Mouse (Mus musculus) layer of hippocampus, adult 8-10 months (tissue): ENCODE measurements around the gene Rtp4. TPM values are rescaled to one million over a fixed set of nuclear protein-coding genes. Genes with fewer than 3 reads are reported as not detected.

ENCODE experiments used
- DNase-seq, 2 experiments: peaks; one replicate each; pipeline ENCODE4 v3.0.0; 2022; ENCODE audit warnings: low spot score in 2 of 2
- total RNA-seq, 4 experiments: library from RNA; stranded (reverse); gene quantifications; 2 replicates each; pipeline ENCODE4 v1.2.4; 2022

Rtp4 gene
- total RNA-seq, 4 experiments from 2014 or later = 1.3 to 5.8 (median 3.7) TPM

DNA sequence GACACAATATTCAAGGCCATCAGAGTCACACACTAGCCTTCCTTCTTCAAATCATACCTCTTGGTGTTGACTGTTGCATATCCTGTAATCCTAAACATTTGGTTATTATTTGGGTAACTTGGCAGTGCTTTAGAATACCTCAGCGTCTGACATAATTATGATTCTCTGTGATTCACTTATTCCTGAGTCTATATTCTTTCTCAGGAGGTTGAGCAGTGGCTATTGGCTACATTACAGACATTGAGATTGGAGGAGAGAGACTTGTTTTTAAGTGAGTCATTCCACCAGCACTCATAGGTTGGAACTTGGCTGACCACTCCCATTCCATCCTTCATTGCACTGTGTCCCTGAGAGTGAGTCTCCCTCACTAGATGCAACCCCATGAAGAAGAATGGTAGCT, 6.7 kb upstream of the Rtp4 start:
- DNase-seq = no peak

DNA sequence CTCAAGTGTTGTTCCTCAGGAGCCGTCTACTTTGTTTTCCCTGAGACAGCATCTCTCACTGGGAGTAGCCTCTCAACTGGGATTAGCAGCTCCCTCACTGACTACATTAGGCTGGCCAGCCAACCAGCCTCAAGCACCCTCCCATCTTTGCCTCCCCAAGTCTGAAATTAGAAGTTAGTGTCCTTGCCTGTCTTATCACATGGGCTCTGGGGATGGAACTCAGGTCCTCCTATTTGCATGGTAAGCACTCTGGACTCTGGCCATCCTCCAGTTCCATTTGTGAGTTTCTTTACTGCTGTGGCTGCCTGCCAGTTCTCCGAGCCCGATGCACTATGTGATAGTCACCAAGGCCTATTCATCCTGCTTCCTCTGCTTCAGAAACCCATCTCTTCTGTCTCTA, 4.3 kb upstream of the Rtp4 start:
- no peak for DNase-seq

GRCm38 (mm10) chr16:23516606-23517005, 3.5 kb upstream of the Rtp4 start:
- no peak for DNase-seq

GRCm38 (mm10) chr16:23517230-23517629, 2.9 kb upstream of the Rtp4 start:
- DNase-seq = no peak

DNA sequence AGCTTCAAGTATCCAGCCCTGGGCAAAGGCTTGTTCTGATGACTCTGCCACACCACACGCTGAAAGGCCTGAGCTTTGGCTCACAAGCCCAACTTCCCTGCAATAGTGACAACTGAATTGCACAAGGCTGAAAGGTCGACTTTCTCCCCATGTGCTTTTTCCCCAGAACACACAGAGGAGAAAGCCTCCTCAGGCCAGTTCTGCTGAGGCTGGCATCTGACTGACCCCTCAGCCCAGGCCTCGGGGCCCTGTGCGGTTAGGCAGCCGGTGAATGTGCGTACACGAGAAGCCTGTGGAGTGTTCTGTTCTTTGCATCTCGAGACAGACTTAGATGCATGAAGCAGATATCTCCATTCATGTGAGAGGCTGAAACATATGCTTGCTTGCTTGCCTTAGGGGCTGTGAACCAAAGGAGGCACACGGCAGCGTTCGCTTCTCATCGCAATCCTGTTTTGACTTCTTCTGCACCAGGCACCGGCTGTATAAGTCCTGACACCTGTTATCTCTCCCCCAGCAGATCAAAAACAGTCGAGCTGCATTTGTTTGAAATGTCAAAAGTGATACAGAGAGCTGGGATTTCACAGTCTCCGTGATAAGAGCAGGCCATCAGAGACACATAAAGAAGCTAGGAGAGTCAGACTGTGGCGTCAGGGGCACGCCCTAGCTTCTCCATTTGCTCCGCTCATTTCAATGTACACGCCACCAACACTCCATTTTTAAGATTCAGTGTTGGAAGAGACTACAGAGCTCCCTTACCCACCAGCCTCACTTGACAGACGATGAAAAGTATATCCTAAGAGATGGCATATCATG, 2.1 kb upstream of the Rtp4 start:
- DNase-seq = peak; percentile 18 to 26

GRCm38 (mm10) chr16:23518567-23519369, 1.3 kb upstream of the Rtp4 start:
- DNase-seq = peak in 1 of 2 experiments; percentile 43

- DNase-seq = no peak
These were observed 320 bp upstream of the Rtp4 start for GRCm38 (mm10) chr16:23519771-23520170.

GRCm38 (mm10) chr16:23521092-23521491, 1.0 kb downstream of the Rtp4 start:
- no peak for DNase-seq

GRCm38 (mm10) chr16:23522081-23522480, 2.0 kb downstream of the Rtp4 start:
- no peak for DNase-seq

GRCm38 (mm10) chr16:23529186-23529585, 9.1 kb downstream of the Rtp4 start:
- DNase-seq = no peak

DNA sequence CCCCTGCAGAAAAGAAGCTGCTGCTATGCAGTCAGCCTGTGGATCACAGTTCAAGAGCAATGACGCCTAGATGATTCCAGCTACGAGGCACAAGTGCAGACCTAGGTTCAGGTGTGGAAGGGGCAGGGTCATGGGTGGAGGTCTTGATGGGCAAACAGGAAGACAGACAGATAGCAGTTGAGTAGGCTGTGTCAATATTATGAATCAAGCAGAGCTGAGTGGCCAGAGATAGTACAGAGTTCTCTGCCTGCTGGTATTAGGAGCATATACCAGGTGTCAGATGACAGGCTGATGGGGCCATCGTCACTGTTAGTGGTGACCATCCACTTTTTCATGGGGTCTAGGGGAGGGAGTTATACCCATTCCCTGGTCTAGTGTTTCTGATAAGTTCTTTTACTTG, 13.6 kb downstream of the Rtp4 start:
- no peak for DNase-seq

DNA sequence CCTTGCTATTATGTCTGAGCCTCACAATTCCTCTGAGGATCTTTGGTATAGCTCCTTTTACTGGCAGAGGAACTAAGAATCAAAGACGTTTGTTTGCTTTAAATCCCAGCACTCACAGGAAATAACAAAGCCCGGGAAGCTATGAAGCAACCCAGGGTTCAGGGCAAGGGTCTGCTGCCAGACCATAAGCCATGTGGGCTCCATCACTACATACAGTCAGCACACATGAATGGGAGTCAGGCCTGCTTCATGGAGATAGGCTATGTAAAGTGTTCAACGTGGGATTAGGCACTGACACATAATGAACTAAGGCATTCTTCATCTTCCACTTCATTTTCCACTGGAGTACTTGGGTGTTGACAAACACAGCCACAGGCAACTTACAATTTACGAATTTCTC, 21.0 kb downstream of the Rtp4 start:
- DNase-seq = no peak

GRCm38 (mm10) chr16:23542866-23543265, 22.8 kb downstream of the Rtp4 start:
- DNase-seq = no peak

- no peak for DNase-seq
These were observed 24.3 kb downstream of the Rtp4 start for GRCm38 (mm10) chr16:23544361-23544760.

DNA sequence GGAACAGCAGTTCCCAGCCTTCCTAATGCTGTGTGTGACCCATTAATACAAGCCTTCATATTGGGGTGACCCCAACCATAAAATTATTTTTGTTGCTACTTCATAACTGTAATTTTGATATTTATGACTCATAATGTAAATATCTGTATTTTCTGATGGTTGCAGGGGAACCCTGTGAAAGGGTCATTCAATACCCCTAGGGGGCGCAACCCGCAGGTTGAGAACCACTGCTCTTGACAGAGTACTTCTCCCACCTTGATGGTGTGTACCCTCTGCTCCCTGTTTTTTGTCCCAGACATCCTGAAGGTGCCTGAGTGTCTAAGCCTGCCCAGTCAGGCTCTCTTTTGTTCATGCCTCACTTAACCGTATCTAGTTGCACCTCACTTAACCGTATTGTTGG, 27.7 kb downstream of the Rtp4 start:
- DNase-seq = no peak

GRCm38 (mm10) chr16:23550346-23550980, 30.4 kb downstream of the Rtp4 start:
- DNase-seq = peak; percentile 44 to 64

- DNase-seq = peak in 1 of 2 experiments; percentile 6
These were observed 31.0 kb downstream of the Rtp4 start for GRCm38 (mm10) chr16:23550981-23551582.

DNA sequence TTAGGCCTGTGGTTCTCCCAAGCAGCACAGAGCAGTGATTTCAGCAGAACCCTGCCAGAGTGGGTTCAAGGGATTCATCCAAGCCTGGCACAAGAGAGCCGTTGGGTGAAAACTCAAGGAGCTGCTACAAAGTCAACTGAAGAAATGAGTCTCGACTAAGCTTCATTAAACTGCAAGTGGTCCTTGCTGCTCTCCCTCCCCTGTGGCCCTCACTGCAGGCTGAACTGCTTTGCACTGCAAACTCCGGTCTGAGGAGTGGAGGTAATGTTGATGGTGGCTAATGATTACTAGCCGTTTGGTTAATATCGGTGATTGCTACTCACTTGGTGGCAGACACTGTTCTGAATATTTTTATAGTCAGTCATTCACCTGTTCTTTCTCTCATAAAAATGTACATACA, 34.6 kb downstream of the Rtp4 start:
- no peak for DNase-seq

DNA sequence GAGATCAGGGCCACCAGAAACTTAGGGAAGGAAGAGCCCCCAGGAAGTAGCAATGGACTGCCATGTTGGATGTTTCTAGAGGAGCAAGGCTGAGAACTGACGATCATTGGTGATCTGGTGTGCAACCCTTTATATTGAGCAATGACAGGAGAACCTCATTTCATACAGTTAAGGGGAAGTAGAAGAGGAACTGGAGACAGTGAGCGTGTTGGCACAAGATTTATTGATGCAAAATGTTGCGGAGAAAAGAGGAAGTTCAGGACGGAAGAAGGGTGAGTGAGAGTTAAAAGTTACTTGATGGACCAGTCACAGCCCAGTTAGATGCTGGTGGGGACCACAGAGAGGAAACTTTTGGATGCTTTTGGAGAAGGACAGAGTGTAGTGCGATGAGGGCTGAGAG, 37.1 kb downstream of the Rtp4 start:
- DNase-seq = no peak

DNA sequence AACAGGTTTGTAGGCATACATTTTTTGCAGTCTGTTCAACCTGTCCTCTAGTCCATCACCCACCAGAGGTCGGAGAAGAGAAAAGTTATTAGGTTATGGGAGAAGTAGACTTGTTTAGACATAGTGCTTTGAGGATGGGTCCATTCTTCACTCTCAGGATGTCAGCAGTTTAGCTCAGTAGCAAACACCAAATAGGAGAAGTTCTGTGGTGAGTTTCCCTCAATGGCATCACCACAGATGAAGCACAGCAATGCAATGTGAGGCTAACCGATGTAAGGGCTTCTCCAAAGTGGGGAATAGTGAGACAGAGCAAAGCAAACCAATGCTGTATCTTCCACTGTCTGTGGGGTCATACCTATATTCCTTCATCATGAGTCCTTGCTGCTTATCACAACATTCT, 37.6 kb downstream of the Rtp4 start:
- no peak for DNase-seq

DNA sequence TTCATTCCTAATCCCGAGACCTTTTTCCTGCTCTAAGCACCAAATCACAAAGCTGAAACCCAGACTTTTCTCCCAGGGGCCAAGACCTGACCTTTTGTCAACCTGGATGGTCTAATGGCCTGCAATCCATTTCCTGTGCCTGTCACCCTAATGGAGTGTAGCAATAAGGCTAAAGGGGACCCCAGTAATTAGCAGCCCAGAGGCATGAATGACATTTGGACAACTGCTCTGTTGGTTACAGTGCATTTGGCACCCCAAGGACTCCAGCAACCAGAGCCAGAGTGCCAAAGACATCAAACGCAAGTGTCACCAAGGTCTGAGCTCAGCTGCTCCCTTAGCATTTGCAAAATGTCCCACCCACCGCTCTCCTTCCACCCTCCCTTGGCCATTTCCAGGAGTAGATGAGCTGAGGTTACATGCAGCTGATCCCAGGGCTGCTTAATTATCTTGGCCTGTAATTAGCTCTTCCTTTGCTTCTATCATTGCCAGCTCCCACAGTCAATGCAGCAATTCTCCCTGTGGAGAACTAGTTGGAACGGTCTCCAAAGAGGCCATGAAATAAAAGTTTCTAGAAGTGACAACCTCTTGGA, 48.4 kb downstream of the Rtp4 start:
- no peak for DNase-seq
